Mouse (Mus musculus) midbrain, embryonic 13.5 days (tissue): ENCODE measurements around the gene Hsd17b6. TPM values are rescaled to one million over a fixed set of nuclear protein-coding genes. Genes with fewer than 3 reads are reported as not detected.

Experiments used
- ATAC-seq: fragments of 200-750 bp; cut with Nextera tagmentation; 2 replicates; pipeline ENCODE4 v1.8.0; 2017; ENCODE audit warnings: mild to moderate bottlenecking, moderate TSS enrichment, moderate library complexity
- H3K27ac ChIP-seq: fragments of 300-500 bp; sonication (generic); 2 replicates; pipeline ENCODE4 v1.5.1; 2015; ENCODE audit warnings: inconsistent platforms, mild to moderate bottlenecking, moderate library complexity
- H3K27me3 ChIP-seq: fragments of 300-500 bp; sonication (generic); 2 replicates; pipeline ENCODE4 v1.6.1; 2015; ENCODE audit warnings: mild to moderate bottlenecking, inconsistent platforms
- H3K36me3 ChIP-seq: fragments of 300-500 bp; sonication (generic); 2 replicates; pipeline ENCODE4 v1.6.1; 2015; ENCODE audit warnings: mild to moderate bottlenecking, inconsistent platforms
- H3K4me1 ChIP-seq: fragments of 300-500 bp; sonication (generic); replicated peaks from 2 replicates; pipeline ENCODE4 v1.6.1; 2015; ENCODE audit warnings: inconsistent platforms
- H3K4me2 ChIP-seq: fragments of 300-500 bp; sonication (generic); replicated peaks from 2 replicates; pipeline ENCODE4 v1.6.1; 2015; ENCODE audit warnings: moderate library complexity, mild to moderate bottlenecking, inconsistent platforms
- H3K4me3 ChIP-seq: fragments of 300-500 bp; sonication (generic); replicated peaks from 2 replicates; pipeline ENCODE4 v1.5.1; 2015; ENCODE audit warnings: mild to moderate bottlenecking, inconsistent platforms
- H3K9ac ChIP-seq: fragments of 300-500 bp; sonication (generic); replicated peaks from 2 replicates; pipeline ENCODE4 v1.6.1; 2015; ENCODE audit warnings: mild to moderate bottlenecking, inconsistent platforms
- H3K9me3 ChIP-seq: fragments of 300-500 bp; sonication (generic); 2 replicates; pipeline ENCODE4 v1.6.1; 2016; ENCODE audit warnings: mild to moderate bottlenecking, inconsistent platforms
- WGBS: fragments of 180-500 bp; shearing (Covaris S2); methylation state at CpG from one replicate; pipeline ENCODE4 v1.1.7; 2015; 5-methylcytosine and 5-hydroxymethylcytosine counted together
- polyA plus RNA-seq: library from polyadenylated mRNA; unstranded; fragments of >200 nt; fragmentation: Nextera tagmentation; extraction: Ambion mirVana; gene quantifications from 2 replicates; pipeline ENCODE4 v1.2.1, GENCODE M21; 2015

The Hsd17b6 gene
- polyA plus RNA-seq, 1 experiment from 2014 or later = not detected

GRCm38 (mm10) chr10:127956168-127956816 lies 51.1 kb downstream of the Hsd17b6 start:
- no peaks in the 10 kb centered on the region for H3K9me3 ChIP-seq
- H3K27me3 ChIP-seq = no peaks in the 10 kb centered on the region
- 0 out of 2 replicates have a peak, but pooled peaks have one; percentile 60 for ATAC-seq
- no peak overlapping the region for H3K27ac ChIP-seq
- WGBS = 63% methylated on average over 16 of the region's 16 CpGs
- H3K4me1 ChIP-seq = no peaks in the 10 kb centered on the region
- H3K4me2 ChIP-seq = no peak overlapping the region
- no peak overlapping the region for H3K9ac ChIP-seq
- no peak overlapping the region for H3K4me3 ChIP-seq
- H3K36me3 ChIP-seq = no peaks in the 10 kb centered on the region

DNA sequence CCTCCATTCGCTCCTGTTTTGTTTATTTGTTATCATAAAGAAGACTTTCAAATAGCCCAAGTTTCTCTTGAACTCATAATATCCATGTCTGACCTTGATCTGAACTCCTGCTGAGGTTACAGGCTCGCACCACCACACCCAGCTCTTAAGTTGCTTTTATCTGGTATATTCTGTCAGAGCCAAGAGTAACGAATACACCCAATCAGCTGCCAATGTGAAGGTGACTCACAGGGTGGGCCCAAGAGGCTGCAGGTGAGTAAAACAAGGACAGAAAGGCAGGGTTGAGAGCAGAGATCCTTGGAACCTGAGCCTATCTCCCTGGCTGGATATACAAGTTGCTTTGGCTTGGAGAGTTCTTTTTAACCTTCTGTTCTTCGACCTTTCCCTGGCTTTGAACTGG lies 52.4 kb downstream of the Hsd17b6 start:
- WGBS = 79% methylated on average over 4 of the region's 4 CpGs
- no peak overlapping the region for H3K27ac ChIP-seq
- no peaks in the 10 kb centered on the region for H3K36me3 ChIP-seq
- no peak overlapping the region for H3K4me3 ChIP-seq
- no peak overlapping the region for H3K9ac ChIP-seq
- no peak overlapping the region for H3K4me2 ChIP-seq
- no peaks in the 10 kb centered on the region for H3K9me3 ChIP-seq
- H3K4me1 ChIP-seq = no peaks in the 10 kb centered on the region
- no peak for ATAC-seq
- H3K27me3 ChIP-seq = no peaks in the 10 kb centered on the region

GRCm38 (mm10) chr10:127951821-127952220 lies 55.6 kb downstream of the Hsd17b6 start:
- no peaks in the 10 kb centered on the region for H3K36me3 ChIP-seq
- no peak overlapping the region for H3K4me2 ChIP-seq
- no peaks in the 10 kb centered on the region for H3K9me3 ChIP-seq
- H3K4me1 ChIP-seq = no peaks in the 10 kb centered on the region
- ATAC-seq = no peak
- H3K27ac ChIP-seq = no peak overlapping the region
- H3K9ac ChIP-seq = no peak overlapping the region
- 72% methylated on average over 4 of the region's 4 CpGs for WGBS
- H3K27me3 ChIP-seq = no peaks in the 10 kb centered on the region
- no peak overlapping the region for H3K4me3 ChIP-seq

DNA sequence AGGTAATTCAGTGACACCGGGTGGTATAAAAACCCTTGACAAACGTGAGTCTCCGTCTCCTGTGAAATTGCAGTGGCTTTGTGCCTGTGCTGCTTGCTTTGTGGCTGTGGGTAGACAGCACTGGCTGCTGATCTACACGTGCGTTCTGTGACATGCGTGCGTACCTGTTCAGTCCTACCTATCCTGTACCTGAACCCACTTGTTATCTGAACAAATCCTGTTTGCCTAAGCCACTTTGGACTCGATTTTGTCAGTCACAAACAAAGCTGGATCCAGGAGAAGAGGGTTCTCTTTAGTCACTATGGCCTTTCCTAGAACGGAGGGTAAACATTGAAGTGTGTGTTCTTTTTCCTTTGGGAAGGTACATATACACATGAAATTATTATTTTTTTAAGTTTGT lies 56.0 kb downstream of the Hsd17b6 start:
- Histone ChIP-seq H3K27ac (no peak overlapping the region), H3K4me1 (no peaks in the 10 kb centered on the region), H3K9ac (no peak overlapping the region), H3K4me3 (no peak overlapping the region), H3K27me3 (no peaks in the 10 kb centered on the region), H3K4me2 (no peak overlapping the region), H3K9me3 (no peaks in the 10 kb centered on the region), H3K36me3 (no peaks in the 10 kb centered on the region)
- ATAC-seq = no peak
- WGBS = 87% methylated on average over 9 of the region's 9 CpGs

DNA sequence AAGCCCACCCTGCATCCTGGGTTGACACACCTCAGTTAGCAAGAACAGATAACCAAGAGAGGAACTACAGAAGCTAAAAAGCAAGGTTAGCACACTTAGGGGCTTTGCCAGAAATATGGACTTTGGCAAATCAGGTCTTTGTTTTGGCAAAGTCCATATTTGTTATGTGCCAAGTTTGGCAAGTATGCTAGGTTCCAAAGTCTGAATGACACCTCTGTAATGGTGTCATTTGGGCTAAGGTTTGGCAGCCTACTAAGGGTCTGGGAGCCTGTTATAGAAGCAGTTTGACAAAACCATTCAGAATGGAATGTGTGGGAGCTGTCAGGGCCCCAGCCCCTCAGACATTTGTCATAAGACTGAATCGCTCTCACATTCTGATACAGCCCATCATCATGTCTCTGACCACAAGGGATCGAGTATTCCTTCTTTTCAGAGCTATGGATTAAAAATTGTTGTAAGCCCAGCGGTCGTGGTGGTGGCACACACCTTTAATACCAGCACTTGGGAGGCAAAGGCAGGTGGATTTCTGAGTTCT lies 57.7 kb downstream of the Hsd17b6 start:
- H3K27me3 ChIP-seq = no peaks in the 10 kb centered on the region
- H3K9me3 ChIP-seq = no peaks in the 10 kb centered on the region
- H3K4me1 ChIP-seq = no peaks in the 10 kb centered on the region
- H3K4me3 ChIP-seq = no peak overlapping the region
- H3K4me2 ChIP-seq = no peak overlapping the region
- no peak overlapping the region for H3K27ac ChIP-seq
- no peak overlapping the region for H3K9ac ChIP-seq
- ATAC-seq = no peak
- H3K36me3 ChIP-seq = no peaks in the 10 kb centered on the region
- 92% methylated on average over 4 of the region's 4 CpGs for WGBS

GRCm38 (mm10) chr10:127945432-127946064 lies 61.9 kb downstream of the Hsd17b6 start:
- Histone ChIP-seq H3K27me3 (no peaks in the 10 kb centered on the region), H3K36me3 (no peaks in the 10 kb centered on the region), H3K4me1 (no peaks in the 10 kb centered on the region), H3K9me3 (no peaks in the 10 kb centered on the region), H3K4me3 (no peak overlapping the region), H3K4me2 (no peak overlapping the region), H3K27ac (no peak overlapping the region), H3K9ac (no peak overlapping the region)
- ATAC-seq = peak; percentile 55
- 38% methylated on average over 5 of the region's 5 CpGs for WGBS

Other genes starting within 250 kb of the Hsd17b6 start
- 0.04 TPM in 1 of 2 replicates, not detected in the other for gene Rdh1, start 247.9 kb downstream of the Hsd17b6 start, polyA plus RNA-seq
- gene Rdh16f1, start 247.8 kb downstream of the Hsd17b6 start, polyA plus RNA-seq = not detected in 2 replicates
- 0.09 TPM in 2 replicates for gene Rdh9, start 231.2 kb downstream of the Hsd17b6 start, polyA plus RNA-seq
- not detected in 2 replicates for gene Rdh16, start 206.5 kb downstream of the Hsd17b6 start, polyA plus RNA-seq
- not detected in 2 replicates for gene Rdh19, start 157.7 kb downstream of the Hsd17b6 start, polyA plus RNA-seq
- not detected in 2 replicates for gene Rdh16f2, start 141.1 kb downstream of the Hsd17b6 start, polyA plus RNA-seq
- not detected in 2 replicates for gene Rdh7, start 118.8 kb downstream of the Hsd17b6 start, polyA plus RNA-seq
- gene Sdr9c7, start 109.1 kb downstream of the Hsd17b6 start, polyA plus RNA-seq = not detected in 2 replicates
- 44.8 and 49.4 TPM in 2 replicates for gene Prim1, start 7.6 kb upstream of the Hsd17b6 start, polyA plus RNA-seq
- gene Naca, start 28.0 kb upstream of the Hsd17b6 start, polyA plus RNA-seq = 643 and 661 TPM in 2 replicates
- gene Ptges3, start 51.3 kb upstream of the Hsd17b6 start, polyA plus RNA-seq = 443 and 496 TPM in 2 replicates
- gene Atp5b, start 75.7 kb upstream of the Hsd17b6 start, polyA plus RNA-seq = 2,005 and 2,018 TPM in 2 replicates
- gene Baz2a, start 84.0 kb upstream of the Hsd17b6 start, polyA plus RNA-seq = 13.8 and 13.9 TPM in 2 replicates
- gene Rbms2, start 172.7 kb upstream of the Hsd17b6 start, polyA plus RNA-seq = 9.8 and 10.9 TPM in 2 replicates
- gene Gls2, start 186.8 kb upstream of the Hsd17b6 start, polyA plus RNA-seq = 1.1 and 1.4 TPM in 2 replicates
- 19.6 and 21.2 TPM in 2 replicates for gene Spryd4, start 204.2 kb upstream of the Hsd17b6 start, polyA plus RNA-seq
- gene Mip, start 218.2 kb upstream of the Hsd17b6 start, polyA plus RNA-seq = 0.16 and 0.32 TPM in 2 replicates
- gene Timeless, start 224.5 kb upstream of the Hsd17b6 start, polyA plus RNA-seq = 27.7 and 28.6 TPM in 2 replicates
- gene Apon, start 246.5 kb upstream of the Hsd17b6 start, polyA plus RNA-seq = 0.15 and 0.23 TPM in 2 replicates